Mouse (Mus musculus) E14TG2a.4 (cell line): ENCODE measurements around the gene Zfp385c.

Experiments used
- CTCF ChIP-seq: conservative IDR thresholded peaks from 2 replicates; pipeline ENCODE4 v1.5.1; 2014; ENCODE audit warnings: low read length
- POU5F1 ChIP-seq: IDR thresholded peaks from 2 replicates; pipeline ENCODE4 v1.6.1; 2014; ENCODE audit warnings: low read length, borderline replicate concordance

- TF ChIP-seq CTCF (no peak), POU5F1 (no peak)
Observed at GRCm38 (mm10) chr11:100609997-100610680, 82.1 kb downstream of the Zfp385c start.
